Mouse (Mus musculus) liver, adult 2 months (tissue): Measurements from ENCODE around the gene Zfp128. TPM values are rescaled to one million over a fixed set of nuclear protein-coding genes. Genes with fewer than 3 reads are reported as not detected.

Experiments used
- DNase-seq: peaks from one replicate; pipeline ENCODE4 v3.0.0-alpha.2; 2011; ENCODE audit warnings: low read depth, low spot score; ENCODE audit errors: extremely low read depth
- H3K27ac ChIP-seq: fragments of 200-500 bp; replicated peaks from 2 replicates; pipeline ENCODE4 v1.5.1; 2012; ENCODE audit warnings: low read depth, mild to moderate bottlenecking, control low read depth, inconsistent platforms, low read length; ENCODE audit not compliant: insufficient read depth
- H3K27me3 ChIP-seq: fragments of 200-500 bp; 2 replicates; pipeline ENCODE4 v1.6.1; 2012; ENCODE audit warnings: mild to moderate bottlenecking, moderate library complexity, low read length, inconsistent platforms; ENCODE audit not compliant: control insufficient read depth, insufficient read depth
- H3K36me3 ChIP-seq: fragments of 200-500 bp; 2 replicates; pipeline ENCODE4 v1.6.1; 2012; ENCODE audit warnings: low read length, inconsistent platforms; ENCODE audit not compliant: control insufficient read depth, insufficient read depth
- H3K4me1 ChIP-seq: fragments of 200-500 bp; 2 replicates; pipeline ENCODE4 v1.6.1; 2011; ENCODE audit warnings: low read length; ENCODE audit not compliant: control insufficient read depth, insufficient read depth
- H3K4me3 ChIP-seq: fragments of 200-500 bp; 2 replicates; pipeline ENCODE4 v1.5.1; 2011; ENCODE audit warnings: low read depth, mild to moderate bottlenecking, control low read depth, low read length, moderate library complexity; ENCODE audit not compliant: insufficient read depth
- H3K79me2 ChIP-seq: fragments of 200-500 bp; 2 replicates; pipeline ENCODE4 v1.6.1; 2012; ENCODE audit warnings: inconsistent platforms, mild to moderate bottlenecking, low read length, moderate library complexity; ENCODE audit not compliant: control insufficient read depth, insufficient read depth
- H3K9ac ChIP-seq: fragments of 200-500 bp; 2 replicates; pipeline ENCODE4 v1.6.1; 2012; ENCODE audit warnings: low read depth, mild to moderate bottlenecking, control low read depth, inconsistent platforms, low read length
- CTCF ChIP-seq: fragments of 200-500 bp; IDR thresholded peaks from 2 replicates; pipeline ENCODE4 v1.5.1; 2011; ENCODE audit warnings: low read depth, low read length, control low read depth
- POLR2A ChIP-seq: fragments of 200-500 bp; IDR thresholded peaks from 2 replicates; pipeline ENCODE4 v1.6.1; 2011; ENCODE audit warnings: low read length, control low read depth; ENCODE audit not compliant: insufficient read depth; ENCODE audit errors: extremely low read depth
- WGBS: fragments of 180-500 bp; shearing (Covaris S2); methylation state at CpG from one replicate; pipeline ENCODE4 v1.1.7; 2018; 5-methylcytosine and 5-hydroxymethylcytosine counted together
- polyA plus RNA-seq: library from polyadenylated mRNA; depleted of rRNA; stranded (reverse); fragments of >200 nt; gene quantifications from 2 replicates; pipeline ENCODE4 v1.2.3, GENCODE M21; 2012
- total RNA-seq: library from RNA; depleted of rRNA; stranded (reverse); fragments of >200 nt; gene quantifications from 2 replicates; pipeline ENCODE4 v1.2.3, GENCODE M21; 2014

Gene Zfp128
- total and polyA plus RNA-seq, 2 experiments: 0.46 to 2.1 TPM

DNA sequence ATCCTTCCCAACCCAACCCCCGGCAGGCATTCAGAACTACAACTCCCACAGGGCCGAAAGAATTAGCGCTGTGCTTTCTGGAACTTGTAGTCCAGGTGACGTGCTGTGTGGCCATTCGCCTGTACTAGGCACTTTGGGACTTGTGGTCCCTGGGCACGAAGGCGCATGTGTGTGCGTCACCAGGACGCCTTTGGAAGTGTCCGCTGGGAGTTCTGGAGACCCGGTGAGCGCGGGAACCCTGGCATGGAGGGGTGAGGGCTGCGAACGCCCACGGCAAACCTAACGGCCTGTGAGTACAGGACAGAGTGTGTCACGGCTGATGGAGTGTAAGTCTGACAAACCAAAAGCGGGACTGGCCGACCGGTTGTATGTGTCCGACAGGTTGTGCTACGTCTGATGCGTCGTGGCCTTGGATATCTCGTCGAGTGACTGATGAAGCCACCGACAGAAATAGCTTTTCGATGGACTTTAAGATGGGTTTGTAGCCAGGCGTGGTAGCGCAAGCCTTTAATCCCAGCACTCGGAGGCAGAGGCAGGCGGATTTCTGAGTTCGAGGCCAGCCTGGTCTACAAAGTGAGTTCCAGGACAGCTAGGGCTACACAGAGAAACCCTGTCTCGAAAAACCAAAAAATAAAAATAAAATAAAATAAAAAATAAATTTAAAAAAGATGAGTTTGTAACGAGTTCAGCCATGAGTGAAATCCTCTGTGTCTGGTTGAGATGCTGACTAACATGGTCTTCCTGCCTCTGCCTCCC lies 16.9 kb downstream of the Zfp128 start, which contains the start of gene Zscan22:
Gene Zscan22, plus strand, starts transcription at position 161 of the 756 bp plus-strand sequence.
- no peak for TF ChIP-seq CTCF
- peak; percentile 45; the same call in 1 of the 2 replicates for TF ChIP-seq POLR2A
- 4% methylated on average over 36 of the region's 36 CpGs for WGBS
- peaks cover 7% of the 10 kb centered on the region; the same call in 1 of the 2 replicates for H3K79me2 ChIP-seq
- peak within 1 kb of the TSS; percentile 77 for H3K9ac ChIP-seq
- peak; percentile 97 for DNase-seq
- H3K4me3 ChIP-seq: peak within 1 kb of the TSS; percentile 79
- H3K27me3 ChIP-seq: no peaks in the 10 kb centered on the region
- no peak within 1 kb of the TSS; the same call in 1 of the 2 replicates for H3K27ac ChIP-seq
- H3K36me3 ChIP-seq: peaks cover 3% of the 10 kb centered on the region; the same call in 1 of the 2 replicates
- H3K4me1 ChIP-seq: peaks cover 6% of the 10 kb centered on the region; the same call in 1 of the 2 replicates

DNA sequence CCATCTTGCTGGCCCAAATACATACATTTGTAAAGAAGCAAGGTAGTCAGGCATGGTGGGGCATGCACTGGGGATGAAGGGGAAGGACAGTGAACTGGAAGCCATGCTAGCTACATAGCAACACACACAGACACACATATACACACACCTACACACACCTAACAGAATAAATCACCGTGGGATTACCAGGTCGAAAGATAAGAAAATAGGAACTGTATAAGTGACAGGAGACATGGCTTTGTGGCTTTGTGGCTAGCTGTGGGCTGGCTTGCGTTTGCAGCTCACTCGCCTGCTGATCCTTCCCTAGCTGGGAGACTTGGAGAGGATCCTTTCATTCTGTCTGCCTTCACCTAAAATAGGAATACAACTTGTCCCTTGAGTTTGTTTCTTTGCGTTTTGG lies 20.5 kb downstream of the Zfp128 start:
- no peak overlapping the region for H3K27ac ChIP-seq
- H3K27me3 ChIP-seq: no peaks in the 10 kb centered on the region
- H3K79me2 ChIP-seq: peaks cover 7% of the 10 kb centered on the region; the same call in 1 of the 2 replicates

GRCm38 (mm10) chr7:12903623-12904022 lies 22.6 kb downstream of the Zfp128 start:
- no peaks in the 10 kb centered on the region for H3K27me3 ChIP-seq
- WGBS: 80% methylated on average over 10 of the region's 10 CpGs
- H3K79me2 ChIP-seq: peaks cover 3% of the 10 kb centered on the region; the same call in 1 of the 2 replicates
- DNase-seq: no peak
- no peak overlapping the region for H3K9ac ChIP-seq
- no peak for TF ChIP-seq CTCF
- no peak for TF ChIP-seq POLR2A
- peaks cover 10% of the 10 kb centered on the region; the same call in 1 of the 2 replicates for H3K36me3 ChIP-seq
- no peak overlapping the region for H3K27ac ChIP-seq
- 0 out of 2 replicates have a peak, but pooled peaks cover 2% of the 10 kb centered on the region for H3K4me1 ChIP-seq
- no peak overlapping the region for H3K4me3 ChIP-seq

More for the DNA sequence above, 20.5 kb downstream of the Zfp128 start:
- no peak overlapping the region for H3K9ac ChIP-seq
- peaks cover 8% of the 10 kb centered on the region; the same call in 1 of the 2 replicates for H3K4me1 ChIP-seq
- WGBS: 91% methylated on average over 5 of the region's 5 CpGs
- no peak for TF ChIP-seq CTCF
- TF ChIP-seq POLR2A: no peak
- H3K36me3 ChIP-seq: peaks cover 8% of the 10 kb centered on the region; the same call in 1 of the 2 replicates
- H3K4me3 ChIP-seq: no peak overlapping the region
- no peak for DNase-seq

DNA sequence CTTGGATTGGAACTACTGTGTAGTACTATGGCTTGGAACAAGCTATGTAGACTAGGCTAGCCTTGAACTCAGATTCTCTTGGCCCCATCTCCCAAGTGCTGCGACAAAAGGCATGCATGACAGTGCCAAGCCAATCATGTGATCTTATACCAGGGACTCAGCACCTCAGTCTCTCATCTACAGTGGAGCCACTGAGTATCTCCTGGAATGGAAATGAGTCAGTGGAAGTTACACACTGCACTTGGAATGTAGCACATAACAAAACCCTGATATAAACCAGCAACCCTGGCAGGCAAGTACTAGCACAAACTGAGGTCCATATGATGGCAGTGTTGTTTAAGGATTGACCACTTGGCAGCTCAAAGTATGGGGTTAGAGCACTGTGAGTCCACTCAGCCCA lies 24.2 kb downstream of the Zfp128 start:
- no peak overlapping the region for H3K4me3 ChIP-seq
- no peak for DNase-seq
- peaks cover 10% of the 10 kb centered on the region; the same call in 1 of the 2 replicates for H3K36me3 ChIP-seq
- no peaks in the 10 kb centered on the region for H3K27me3 ChIP-seq
- H3K79me2 ChIP-seq: no peaks in the 10 kb centered on the region
- no peak for TF ChIP-seq CTCF
- WGBS: 37% methylated on average over 1 of the region's 1 CpGs
- no peak overlapping the region for H3K9ac ChIP-seq
- peaks cover 5% of the 10 kb centered on the region for H3K4me1 ChIP-seq
- no peak overlapping the region for H3K27ac ChIP-seq

DNA sequence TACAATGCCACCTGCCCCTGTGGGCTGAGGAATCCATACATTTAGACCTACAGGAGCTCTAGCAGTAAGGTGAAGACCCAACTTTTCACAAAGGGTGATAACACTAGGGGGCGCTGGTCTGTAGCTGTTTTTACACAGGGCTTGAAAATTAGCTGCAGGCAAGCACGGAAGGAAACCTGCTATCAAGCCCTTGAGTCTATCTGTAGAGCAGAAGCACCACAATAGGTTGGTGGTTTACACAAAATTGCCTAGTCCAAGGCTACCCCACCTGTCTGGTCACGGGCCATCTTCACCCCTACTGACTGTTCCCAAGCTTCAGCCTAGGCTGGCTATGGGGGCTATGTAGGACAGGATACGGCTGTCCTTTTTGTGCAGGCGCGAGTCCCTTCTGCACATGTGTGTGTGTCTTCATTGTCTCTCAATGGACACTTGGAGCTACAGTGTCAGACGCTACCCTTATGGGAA lies 28.6 kb downstream of the Zfp128 start:
- Histone ChIP-seq H3K36me3 (peaks cover 8% of the 10 kb centered on the region; the same call in 1 of the 2 replicates), H3K4me1 (peaks cover 3% of the 10 kb centered on the region), H3K4me3 (peak overlapping the region; percentile 57), H3K27me3 (no peaks in the 10 kb centered on the region), H3K9ac (peak overlapping the region; percentile 68), H3K27ac (peak overlapping the region; percentile 70), H3K79me2 (no peaks in the 10 kb centered on the region)
- WGBS: 41% methylated on average over 7 of the region's 7 CpGs
- no peak for TF ChIP-seq POLR2A
- TF ChIP-seq CTCF: peak; percentile 45
- DNase-seq: peak; percentile 65
